Mouse (Mus musculus) activated CD4-positive, CD25-positive, alpha-beta regulatory T cell, adult 4 months (primary cell): Measurements from ENCODE around the gene Clpp. TPM values are rescaled to one million over a fixed set of nuclear protein-coding genes. Genes with fewer than 3 reads are reported as not detected.

ENCODE experiments used
- ATAC-seq: one replicate; pipeline ENCODE4 v1.8.0; 2017
- polyA plus RNA-seq, 2 experiments: library from polyadenylated mRNA; unstranded; fragments of 100-300 nt; shearing (Covaris generic); gene quantifications; one replicate each; pipeline ENCODE4 v1.2.1; 2017

Gene Clpp
- polyA plus RNA-seq, 2 experiments from 2014 or later = 79.3 to 85.4 TPM

DNA sequence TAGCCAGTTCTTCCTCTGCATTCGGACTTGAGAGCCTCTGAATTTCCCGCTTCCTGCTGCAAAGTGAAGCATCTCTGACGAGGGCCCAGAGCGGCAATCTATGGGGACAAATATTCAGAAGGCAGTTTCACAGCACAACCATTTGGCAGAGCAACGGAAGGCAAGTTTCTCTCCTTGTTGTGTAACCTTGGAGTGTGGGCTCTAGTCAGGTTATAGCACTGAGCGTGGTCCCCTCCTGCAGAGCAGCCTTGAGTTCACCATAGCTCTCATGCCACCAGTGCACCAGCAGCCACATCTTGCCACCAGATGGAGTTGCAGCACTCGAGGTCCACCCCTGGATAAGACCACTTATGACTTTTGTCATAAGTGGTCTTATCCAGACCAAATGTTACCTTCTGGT, 1.7 kb upstream of the Clpp start:
- ATAC-seq = no peak

GRCm38 (mm10) chr17:56988921-56989430, 1.1 kb upstream of the Clpp start:
- no peak for ATAC-seq

GRCm38 (mm10) chr17:56989467-56990114, 514 bp upstream of the Clpp start:
- peak; percentile 67 for ATAC-seq

DNA sequence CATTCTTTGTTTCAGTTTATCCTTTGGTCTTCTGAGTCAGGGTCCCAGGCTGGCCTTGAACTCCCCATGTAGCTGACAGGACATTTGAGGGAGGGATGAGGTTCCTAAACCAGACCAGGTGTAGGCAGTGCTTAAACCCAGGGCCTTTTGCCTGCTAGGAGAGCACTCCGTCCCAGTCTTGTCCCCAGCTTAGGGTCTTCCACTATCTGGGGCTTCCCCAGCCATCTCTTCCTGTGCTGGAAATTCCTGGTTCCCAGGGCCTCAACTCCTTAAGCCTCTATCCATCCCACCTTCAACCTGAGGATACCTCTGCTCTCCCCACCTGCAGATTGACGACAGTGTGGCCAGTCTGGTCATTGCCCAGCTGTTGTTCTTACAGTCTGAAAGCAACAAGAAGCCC, 861 bp downstream of the Clpp start:
- no peak for ATAC-seq

DNA sequence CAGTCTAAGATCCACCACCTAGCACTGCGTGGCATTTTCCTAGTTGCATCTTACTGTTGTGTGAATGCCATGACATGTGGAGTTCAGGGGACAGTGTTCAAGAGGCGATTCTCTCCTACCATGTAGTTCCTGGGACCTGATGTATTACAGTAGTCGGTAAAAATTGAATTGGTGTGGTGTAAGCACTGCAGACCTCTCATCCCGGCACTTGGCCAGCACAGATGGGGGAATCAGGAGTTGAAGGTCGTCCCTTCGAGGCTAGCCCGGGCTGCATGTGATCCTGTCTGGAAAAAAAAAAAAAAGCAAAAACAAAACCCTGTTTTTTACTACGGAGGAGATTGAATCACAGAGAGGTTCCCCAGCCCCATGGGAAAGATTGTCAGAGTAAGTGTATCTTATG, 4.9 kb downstream of the Clpp start:
- ATAC-seq = no peak

DNA sequence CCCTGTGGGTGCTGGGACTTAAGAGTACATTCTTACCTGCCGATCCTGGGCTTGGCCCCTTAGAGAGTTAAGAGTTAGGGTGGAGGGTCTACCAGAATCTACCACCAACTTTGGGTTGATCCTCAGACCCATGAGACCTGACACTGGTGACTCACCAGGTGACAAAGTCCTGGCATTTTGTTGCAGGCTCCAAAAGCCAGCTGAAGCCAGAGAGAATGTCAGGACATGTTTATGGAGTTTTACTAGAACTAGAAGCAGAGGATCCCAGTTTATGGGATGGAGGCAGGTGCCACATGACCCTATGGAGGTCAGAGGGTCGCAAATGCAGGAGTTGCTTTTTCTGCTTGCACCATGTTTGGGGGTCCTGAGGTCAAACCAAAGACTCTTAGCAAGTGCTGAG, 6.4 kb downstream of the Clpp start:
- ATAC-seq = no peak

GRCm38 (mm10) chr17:56997029-56997667, 7.0 kb downstream of the Clpp start, which contains the start of gene Alkbh7:
TSS of gene Alkbh7 (plus strand) at chr17:56997339.
- peak; percentile 100 for ATAC-seq

DNA sequence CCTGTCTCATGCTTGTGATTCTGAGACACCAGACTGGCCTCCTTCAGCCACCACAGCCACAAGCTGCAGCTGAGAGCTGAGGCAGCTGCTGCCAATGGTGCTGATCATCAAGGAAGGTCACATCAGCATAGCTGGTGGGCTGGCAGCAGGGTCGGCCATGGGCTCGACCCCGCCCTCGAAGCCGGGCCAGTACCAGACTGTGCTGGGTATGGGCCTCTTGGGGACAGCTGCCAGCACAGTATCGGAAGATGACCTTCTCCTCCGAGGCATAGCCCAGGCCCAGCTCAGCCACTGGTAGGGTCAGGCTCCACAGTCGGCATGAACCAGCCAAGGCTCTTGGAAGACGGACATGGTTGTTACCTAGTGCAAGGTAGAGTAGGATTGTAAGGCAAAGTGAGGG, 9.3 kb downstream of the Clpp start:
- ATAC-seq = no peak

DNA sequence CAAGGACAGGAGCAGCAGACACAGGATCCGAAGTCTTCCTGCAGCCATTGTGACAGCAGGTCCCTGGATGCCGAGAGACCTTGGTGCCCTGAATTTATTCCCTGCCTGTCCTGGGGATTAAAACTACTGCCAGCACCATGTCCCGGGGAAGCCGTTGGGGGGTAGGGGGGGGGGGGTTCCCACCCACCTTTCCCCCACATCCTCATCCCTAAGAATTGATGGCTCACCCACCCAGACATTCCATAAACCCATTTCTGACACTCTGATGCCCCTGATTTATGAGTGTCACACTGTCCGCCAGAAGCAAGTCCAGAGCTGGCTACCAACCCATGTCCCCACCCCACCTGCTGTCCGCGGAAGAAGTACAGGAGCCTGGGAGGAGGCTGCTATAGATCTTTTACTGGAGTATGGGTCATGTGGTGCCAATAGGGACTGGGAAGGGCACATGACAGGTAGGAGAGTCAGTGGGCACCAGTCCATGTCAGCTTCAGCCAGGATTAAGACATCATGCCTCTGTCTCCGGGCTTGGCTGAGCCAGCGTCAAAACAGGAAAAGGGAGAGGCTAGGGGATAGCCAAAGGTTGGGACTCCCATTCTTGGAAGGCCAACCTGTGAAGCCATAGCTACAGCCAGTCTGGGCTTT, 10.0 kb downstream of the Clpp start, which contains the start of gene Pspn:
Gene Pspn, minus strand, starts transcription at position 51 of the 642 bp plus-strand sequence.
- ATAC-seq = no peak

DNA sequence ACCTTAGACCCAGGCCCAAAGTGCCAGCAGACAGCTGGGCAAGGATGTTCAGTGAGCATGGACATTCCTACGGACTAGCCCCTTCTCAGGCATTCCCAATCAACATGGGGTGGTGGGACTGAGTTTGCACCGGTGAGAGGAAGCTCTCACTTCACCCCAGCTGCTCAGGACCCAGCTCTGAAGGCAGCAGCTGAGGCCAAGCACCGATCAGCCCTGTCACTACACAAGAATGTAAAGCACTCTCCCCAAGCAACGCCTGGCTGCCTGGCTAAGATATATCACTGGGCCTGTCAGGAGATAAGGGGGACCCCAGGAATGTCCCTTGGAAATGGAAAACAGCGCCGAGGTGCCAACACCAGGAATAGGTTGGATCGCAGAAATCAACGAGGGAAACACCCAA, 11.1 kb downstream of the Clpp start:
- no peak for ATAC-seq

GRCm38 (mm10) chr17:57003994-57004393, 13.9 kb downstream of the Clpp start:
- no peak for ATAC-seq

GRCm38 (mm10) chr17:57007137-57007905, 17.2 kb downstream of the Clpp start:
- no peak for ATAC-seq

DNA sequence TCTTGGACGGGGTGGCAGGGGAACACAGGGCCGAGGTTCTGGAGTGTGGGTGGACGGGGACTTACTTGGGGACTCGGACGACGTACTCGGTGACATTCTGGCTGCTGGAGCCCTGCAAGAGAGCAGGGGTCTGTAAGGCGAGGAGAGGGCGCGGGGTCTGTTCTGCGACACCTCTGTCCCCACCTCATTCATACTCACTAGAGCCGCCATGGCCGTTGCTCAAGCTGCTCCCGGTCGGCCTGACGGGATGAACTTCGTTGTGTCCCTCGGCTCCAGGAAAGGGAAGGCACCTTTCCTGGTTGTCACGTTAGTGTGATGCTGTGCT, 20.8 kb downstream of the Clpp start:
- ATAC-seq = peak; percentile 37

DNA sequence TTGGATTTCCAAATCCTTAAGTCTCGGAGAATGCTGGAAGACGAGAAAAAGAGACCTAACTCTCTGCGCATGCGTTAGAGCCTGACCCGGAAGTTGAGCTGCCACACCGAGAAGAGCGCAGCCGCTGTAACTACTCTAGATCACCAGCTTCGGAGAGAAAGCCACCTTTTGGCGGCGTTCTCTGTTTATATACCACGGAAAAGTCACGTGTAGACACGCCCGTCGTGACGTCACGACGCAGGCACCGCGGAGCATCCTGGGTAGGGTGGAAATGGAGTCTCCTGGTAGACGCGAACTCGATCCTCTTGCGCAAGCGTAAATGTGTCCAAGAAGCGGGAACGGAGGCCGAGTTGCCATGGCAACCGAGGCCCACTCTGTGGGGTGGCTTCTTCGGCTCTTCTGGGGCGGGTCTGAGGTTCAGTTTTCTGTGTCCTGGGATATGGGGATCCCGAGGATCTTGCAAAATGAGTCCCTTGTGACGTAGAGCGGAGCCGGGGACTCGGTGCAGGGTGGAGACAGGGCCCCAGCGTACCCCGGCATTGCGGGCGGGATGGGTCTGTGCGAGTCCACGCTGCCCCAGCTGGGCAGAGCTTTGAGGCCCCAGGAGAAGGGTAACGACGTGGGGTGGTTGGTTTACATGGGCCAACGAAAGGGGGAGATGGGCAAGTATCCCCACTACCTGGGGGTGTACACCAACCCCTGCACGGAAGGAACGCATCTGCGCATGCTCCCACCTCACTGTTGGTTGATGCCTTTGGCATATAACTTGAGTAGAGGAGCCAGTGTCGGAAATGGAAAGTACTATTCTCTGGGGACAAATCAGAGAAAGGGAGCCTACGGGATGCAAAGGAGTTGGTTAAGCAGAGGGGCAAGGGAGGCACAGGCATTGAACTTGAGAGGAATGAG, 21.4 kb downstream of the Clpp start, which contains the start of the genes Gtf2f1 and Gm17949:
Gene Gtf2f1, minus strand, starts transcription at position 53 of the 906 bp plus-strand sequence.
Gene Gm17949, plus strand, starts transcription at position 234 of the 906 bp plus-strand sequence.
- ATAC-seq = peak; percentile 91

- no peak for ATAC-seq
Measured at GRCm38 (mm10) chr17:57012245-57012795, 22.2 kb downstream of the Clpp start.

DNA sequence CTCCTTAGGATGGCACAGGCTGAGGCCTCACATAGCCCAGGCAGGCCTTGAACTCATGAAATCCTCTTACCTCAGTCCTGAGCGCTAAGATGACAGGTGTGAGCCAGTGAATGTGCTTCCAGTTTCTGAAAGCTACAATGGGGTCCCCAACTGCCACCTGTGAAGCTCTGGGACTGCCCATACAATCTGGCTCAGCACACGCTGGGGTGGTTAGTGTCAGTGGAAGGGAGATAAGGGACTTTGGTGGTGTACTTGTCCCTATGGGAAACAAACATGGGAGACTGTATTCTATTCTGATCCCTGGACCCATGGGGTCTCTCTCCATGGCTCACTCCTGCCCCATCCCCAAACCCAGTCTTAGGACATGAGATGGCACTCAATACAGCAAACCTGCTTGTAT, 29.6 kb downstream of the Clpp start:
- ATAC-seq = no peak

DNA sequence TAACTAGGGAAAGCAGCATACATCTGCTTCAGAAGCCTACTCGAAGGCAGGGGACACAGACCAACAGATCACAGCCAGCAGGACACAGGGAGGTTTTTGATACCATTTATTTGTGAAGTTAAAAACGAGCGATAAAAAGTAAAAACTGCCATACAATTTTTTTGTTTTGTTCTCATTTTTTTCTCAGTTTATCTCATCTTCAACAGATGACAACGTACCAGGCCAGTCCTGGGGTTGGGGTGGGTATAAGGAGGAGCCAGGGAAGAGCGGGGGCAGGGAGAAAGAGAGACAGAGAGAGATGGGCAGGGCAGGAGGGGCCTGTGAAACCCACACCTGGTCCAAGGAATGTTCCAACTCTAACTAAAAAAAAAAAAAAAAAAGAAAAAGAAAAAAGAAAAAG, 30.9 kb downstream of the Clpp start:
- ATAC-seq = no peak

DNA sequence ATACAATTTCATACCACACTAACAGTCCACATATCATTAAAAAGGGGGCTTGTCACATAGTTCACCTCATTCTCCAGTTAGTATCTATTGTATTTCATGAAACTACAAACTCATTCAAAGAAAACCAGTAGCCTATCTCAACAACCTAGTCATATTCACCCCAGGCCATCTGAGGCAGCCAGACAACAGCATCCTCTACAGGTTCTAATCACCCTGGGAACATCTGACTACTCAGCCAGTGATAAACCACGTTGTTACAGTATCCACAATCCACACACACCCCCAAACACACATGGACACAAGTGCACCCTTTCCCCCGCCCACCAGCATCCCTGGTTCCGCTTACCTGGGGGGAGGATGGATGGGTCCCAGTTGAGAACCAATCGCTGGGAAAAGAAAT, 37.4 kb downstream of the Clpp start:
- ATAC-seq = no peak

DNA sequence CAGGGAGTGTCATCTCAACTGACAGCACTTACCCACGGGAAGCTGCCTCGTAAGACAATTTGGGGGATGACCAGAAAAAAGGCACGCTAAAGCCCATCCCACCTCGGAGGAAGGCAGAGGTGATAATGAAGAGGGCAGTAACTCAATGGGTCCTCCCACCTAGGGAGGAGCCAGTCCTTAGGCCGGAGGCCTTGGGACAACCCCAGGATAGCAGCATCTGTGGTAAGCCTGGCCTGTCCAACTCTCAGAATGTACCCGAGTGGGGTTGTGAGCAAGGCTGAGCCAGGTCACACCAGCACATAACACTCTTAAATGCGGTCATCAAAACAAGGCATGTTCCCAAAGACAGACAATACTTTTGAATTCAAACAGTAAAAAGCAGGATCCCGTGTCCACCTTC, 39.6 kb downstream of the Clpp start:
- ATAC-seq = no peak

DNA sequence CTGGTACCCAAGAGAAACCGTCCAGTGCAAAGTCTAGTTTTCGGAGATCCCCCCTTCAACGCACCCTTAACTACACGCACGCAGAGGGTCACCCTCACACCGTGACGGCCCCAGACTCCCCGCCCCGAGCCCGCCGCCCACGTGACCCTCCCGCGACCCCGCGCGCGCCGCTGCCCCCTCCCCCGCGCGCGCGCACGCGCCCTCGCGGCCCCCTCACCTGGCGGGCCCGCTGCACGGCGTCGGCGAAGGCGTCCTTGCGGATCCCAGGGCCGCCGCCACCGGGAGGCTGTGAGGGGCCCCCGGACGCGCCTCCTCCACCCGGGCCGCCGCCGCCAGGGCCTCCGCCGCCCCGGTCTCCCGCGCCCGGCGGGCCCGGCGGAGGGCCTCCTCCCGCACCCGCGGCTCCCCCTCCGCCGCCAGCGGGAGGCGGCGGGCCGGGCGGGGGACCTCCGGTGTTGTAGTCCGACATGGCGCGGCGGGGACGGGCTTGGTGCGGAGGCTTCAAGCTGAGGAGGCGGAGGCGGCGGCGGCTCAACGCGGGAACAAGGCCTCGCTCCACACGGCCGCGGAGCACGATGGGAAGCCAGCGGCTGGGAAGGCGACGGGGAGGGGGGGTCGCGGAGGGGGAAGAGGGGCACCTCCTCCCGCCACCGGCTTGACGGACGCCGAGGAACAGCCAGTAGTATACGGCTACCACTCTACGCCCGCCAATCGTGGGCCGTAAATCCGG, 41.0 kb downstream of the Clpp start, which contains the start of gene Khsrp:
Gene Khsrp, minus strand, starts transcription at position 592 of the 730 bp plus-strand sequence.
- no peak for ATAC-seq
